Mouse (Mus musculus) v-Abl transformed pro-B cells (cell line): Measurements from ENCODE around the gene Lrrc75a.

Source experiments
- in situ Hi-C, 2 experiments: fragments of 400-800 bp; cut with MboI; formaldehyde crosslinking; loops; one replicate each; pipeline ENCODE4 v1.15.1; 2025; ENCODE audit not compliant: unreplicated experiment in 2 of 2

The Lrrc75a gene

DNA sequence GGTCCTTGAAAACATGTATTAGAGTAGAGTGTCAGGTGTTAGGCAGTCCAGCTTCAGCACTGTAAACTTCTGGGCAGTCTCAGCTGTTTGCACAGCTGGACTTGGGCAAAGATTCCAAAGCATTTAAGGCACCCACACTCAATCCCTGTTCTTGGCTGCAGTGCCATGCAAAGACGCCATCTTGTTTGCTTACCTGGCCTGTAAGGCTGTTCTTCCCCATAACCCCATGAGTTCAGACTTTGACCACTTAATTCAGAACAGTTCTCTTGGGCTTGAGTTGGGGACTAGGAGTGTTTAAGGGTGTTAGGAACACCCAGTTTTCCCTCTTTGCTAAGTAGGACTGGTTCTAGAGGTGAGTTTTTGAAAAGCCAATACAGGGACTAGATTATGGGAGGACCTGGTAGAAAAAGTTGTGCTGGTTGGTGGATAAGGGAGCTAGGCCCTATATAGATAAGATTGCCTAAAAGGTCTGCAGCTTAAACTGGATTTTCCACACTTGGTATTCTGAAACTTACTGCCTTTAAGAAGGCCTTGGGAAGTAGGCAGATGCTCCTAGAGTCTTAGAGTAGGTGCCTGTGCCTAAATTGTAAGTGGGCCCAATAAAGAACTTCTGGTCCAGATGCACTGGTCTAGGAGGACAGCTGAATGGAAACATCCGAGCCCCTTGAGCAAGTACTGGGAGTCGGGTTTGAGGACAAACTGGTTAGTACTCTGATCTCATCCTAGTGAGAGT, 43.3 kb downstream of the Lrrc75a start:
- in situ Hi-C loops = loop anchor here in 1 of 2 experiments (25.0 kb wide), 1 partner anchor 532 kb away; the partner anchor contains the start of gene Pmp22

- in situ Hi-C loops = loop anchor here in 1 of 2 experiments (25.0 kb wide), 1 partner anchor 533 kb away; the partner anchor contains the start of gene Pmp22
Observed at GRCm38 (mm10) chr11:62604123-62604706, 44.1 kb downstream of the Lrrc75a start.

DNA sequence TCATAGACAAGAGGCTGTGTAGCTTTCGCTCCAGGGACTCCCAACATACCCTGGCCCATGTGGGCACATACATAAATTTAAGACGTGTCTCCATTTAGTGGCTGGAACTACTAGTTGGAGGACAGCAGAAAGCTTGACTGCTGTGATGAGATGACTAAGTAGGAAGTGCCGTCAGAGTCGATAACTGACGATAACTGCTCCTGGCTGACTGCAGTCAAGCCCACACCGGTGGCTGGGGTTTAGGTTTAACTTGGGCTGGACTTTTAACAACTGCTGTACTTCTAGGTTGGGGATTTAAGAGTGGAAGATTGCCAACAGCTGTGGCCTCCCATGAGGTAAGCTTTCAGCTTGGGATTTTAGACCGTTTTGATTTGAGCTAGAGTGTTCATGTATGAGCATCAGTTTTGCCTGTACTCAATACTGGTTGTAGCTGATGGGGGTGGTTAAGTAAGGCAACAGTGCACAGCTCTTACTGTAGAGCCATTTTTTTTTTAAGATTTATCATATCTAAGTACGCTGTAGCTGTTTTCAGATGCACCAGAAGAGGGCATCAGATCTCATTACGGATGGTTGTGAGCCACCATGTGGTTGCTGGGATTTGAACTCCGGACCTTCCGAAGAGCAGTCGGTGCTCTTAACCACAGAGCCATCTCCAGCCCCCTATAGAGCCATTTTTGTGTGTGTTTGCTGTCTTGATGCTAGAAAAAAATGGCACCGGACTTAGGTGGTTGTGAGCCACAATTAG, 44.8 kb downstream of the Lrrc75a start:
- in situ Hi-C loops = loop anchor here in 1 of 2 experiments (25.0 kb wide), 1 partner anchor 534 kb away; the partner anchor contains the start of gene Pmp22

GRCm38 (mm10) chr11:62602619-62603311, 45.6 kb downstream of the Lrrc75a start:
- in situ Hi-C loops = loop anchor here in 1 of 2 experiments (25.0 kb wide), 1 partner anchor 535 kb away; the partner anchor contains the start of gene Pmp22

DNA sequence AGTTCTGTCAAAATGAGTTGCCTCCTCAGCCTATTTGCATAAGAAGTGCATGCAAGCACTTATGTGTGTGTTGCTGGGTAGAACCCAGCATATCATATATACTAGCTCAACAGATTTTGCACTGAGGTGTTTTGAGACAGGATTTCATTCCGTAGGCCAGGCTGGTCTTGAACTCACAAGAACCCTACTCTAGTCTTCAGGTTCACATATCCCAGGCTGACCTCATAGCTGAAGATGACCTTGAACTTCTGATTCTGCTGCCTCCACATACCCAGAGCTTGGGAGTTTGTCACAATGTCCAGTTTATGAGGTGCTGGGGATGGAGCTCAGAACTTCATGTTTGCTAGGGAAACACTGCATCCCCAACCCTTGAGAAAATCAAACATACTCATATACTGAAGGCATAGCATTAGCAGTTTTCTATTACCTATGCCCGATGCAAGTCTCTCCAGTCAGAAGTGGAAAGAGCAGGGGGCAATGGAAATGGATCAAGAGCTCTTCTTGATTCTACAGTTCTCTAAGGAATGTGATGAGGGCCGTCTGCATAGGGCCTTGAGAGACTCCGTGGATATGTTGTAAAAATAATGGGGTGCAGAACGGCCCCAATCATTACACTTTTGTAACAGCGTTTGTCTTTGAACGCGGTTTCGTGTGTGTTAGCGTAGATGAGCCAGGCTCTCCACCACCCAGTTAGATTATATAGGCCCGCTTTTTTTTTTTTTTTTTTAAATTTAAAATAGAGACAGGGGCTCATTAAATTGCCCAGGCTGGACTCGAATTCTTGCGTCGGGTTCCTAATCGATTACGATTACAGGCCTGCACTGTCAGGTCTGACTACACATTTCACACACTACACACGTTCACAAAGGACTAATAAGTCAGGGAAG, 46.3 kb downstream of the Lrrc75a start:
- in situ Hi-C loops = loop anchor here in 1 of 2 experiments (25.0 kb wide), 1 partner anchor 535 kb away; the partner anchor contains the start of gene Pmp22

GRCm38 (mm10) chr11:62598571-62598970, 49.8 kb downstream of the Lrrc75a start:
- in situ Hi-C loops = loop anchor here (25.0 kb wide), 1 partner anchor 661 kb away; the partner anchor contains the start of gene Akap10 (in 2 of the 2)

DNA sequence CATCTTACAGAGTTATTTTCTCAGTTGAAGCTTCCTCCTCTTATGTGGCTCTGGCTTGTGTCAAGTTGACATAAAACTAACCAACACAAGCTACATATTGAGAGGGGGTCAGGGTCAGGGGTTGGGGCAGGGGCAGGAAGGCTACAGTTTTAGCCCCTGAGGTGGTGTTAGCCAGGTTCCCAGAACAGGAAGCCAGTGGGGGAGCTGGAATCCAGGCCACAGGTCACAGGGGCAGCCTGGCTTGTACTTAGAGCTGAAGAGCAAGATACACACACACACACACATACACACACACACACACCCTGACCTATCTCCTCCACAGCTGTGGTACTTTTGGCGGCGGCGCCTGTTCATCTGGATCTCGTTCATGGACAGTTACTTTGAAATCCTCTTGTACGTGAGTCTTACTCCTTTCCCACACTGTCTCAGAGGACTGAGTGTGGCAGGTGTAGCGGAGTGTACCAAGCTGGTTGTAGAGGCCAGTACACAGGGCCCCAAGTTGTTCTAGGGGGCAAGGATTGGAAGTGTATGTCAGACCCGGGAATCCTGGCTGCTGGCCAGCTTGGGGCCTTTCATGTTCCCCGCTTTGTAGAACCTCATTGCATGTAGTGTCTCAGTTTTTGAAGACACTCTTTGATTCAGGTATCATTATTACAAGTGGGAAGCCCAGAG, 56.3 kb downstream of the Lrrc75a start:
- in situ Hi-C loops = loop anchor here (25.0 kb wide), 1 partner anchor 655 kb away; the partner anchor contains the start of gene Akap10 (in 2 of the 2)

DNA sequence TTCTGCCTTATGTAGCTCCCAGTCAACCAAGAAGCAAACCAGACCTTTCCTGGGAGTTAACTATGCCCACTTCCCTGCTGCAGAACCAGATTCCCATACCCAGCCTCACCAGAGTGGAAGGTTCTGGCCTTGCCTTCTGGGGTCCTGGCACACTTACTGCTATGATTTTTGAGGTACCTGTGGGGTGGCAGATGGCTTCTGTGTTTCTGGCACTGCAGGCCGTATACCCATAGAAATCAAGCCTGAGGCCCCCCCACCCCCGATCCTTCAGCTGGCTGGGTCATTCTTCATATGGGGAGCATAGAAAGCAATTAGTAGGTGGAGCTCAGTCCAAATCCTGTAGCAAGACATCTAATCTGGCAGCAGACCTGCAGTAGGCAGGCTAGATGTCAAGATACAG, 57.3 kb downstream of the Lrrc75a start:
- in situ Hi-C loops = loop anchor here (25.0 kb wide), 1 partner anchor 654 kb away; the partner anchor contains the start of gene Akap10 (in 2 of the 2)

DNA sequence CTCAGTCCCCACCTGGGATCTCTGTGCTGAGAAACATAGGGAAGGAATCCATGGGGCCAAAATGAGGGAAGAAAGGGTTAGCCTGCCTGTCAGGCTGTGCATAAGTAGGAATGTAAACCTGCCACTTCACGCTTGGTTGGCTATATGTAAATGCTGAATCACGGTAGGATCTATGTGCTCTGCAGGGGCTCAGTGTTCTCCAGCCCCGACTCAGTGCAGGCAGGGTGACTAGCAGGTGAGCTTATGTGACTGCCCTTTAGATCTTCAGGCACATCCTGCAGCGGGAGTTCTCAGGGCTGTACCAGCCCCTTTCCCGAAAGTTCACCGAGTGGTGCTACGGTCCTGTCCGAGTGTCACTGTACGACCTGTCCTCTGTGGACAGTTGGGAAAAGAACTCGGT, 58.9 kb downstream of the Lrrc75a start:
- in situ Hi-C loops = loop anchor here (25.0 kb wide), 1 partner anchor 652 kb away; the partner anchor contains the start of gene Akap10 (in 2 of the 2)

DNA sequence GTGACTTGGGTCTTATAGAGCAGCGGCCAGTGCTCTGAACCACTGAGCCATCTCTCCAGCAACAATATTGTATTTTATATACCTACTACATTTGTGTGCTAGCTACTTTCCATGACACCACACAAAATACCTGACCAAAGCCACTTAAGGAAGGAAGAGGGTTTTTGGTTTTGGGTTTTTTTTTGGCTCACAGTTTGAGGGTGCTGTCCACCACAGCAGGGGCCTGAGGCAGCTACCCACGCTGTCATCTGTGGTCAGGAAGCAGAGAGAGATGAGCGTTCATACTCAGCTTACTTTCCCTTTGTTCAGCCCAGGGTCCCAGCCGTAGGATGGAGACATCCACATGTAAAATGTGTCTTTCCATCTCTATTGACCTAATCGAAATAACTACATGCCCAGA, 61.3 kb downstream of the Lrrc75a start:
- in situ Hi-C loops = loop anchor here (25.0 kb wide), 1 partner anchor 650 kb away; the partner anchor contains the start of gene Akap10 (in 2 of the 2)

DNA sequence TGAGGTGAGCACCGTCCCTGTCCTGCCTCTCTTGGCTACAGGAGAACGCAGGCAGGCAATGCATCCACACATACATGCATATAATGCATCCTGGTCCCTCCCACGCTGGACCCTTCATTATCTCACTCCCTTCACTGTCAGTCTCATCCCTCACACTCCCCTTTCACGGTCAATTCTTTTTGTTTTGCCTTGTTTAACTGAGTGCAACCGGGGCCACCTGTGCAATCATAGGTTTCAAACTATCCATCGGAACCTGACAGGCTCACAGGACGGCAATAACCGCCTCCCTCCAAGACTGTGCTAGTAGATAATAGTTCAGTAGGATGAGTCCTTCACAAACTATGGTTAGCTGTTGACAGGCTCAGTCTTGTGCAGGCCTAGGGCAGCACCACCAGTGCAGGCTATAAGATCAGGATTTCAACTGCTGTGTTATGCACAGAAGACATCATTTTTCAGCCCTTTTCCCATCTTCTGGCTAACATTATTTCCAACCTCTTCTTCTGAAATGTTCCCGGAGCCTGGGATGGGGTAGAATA, 63.6 kb downstream of the Lrrc75a start:
- in situ Hi-C loops = loop anchor here (25.0 kb wide), 1 partner anchor 647 kb away; the partner anchor contains the start of gene Akap10 (in 2 of the 2)

- in situ Hi-C loops = loop anchor here (25.0 kb wide), 1 partner anchor 646 kb away; the partner anchor contains the start of gene Akap10 (in 2 of the 2)
Observed at GRCm38 (mm10) chr11:62583031-62583430, 65.3 kb downstream of the Lrrc75a start.

- in situ Hi-C loops = loop anchor here (5.0 to 25.0 kb wide), 3 partner anchors 124 to 639 kb away; partner anchors contain the start of gene Akap10 (in 2 of the 2)
Observed at GRCm38 (mm10) chr11:62576530-62577152, 71.7 kb downstream of the Lrrc75a start.

GRCm38 (mm10) chr11:62575659-62576438, 72.5 kb downstream of the Lrrc75a start:
- in situ Hi-C loops = loop anchor here (5.0 to 25.0 kb wide), 3 partner anchors 124 to 639 kb away; partner anchors contain the start of gene Akap10 (in 2 of the 2)

- in situ Hi-C loops = loop anchor here (5.0 to 25.0 kb wide), 3 partner anchors 123 to 638 kb away; partner anchors contain the start of gene Akap10 (in 2 of the 2)
Observed at GRCm38 (mm10) chr11:62575297-62575658, 73.0 kb downstream of the Lrrc75a start.

DNA sequence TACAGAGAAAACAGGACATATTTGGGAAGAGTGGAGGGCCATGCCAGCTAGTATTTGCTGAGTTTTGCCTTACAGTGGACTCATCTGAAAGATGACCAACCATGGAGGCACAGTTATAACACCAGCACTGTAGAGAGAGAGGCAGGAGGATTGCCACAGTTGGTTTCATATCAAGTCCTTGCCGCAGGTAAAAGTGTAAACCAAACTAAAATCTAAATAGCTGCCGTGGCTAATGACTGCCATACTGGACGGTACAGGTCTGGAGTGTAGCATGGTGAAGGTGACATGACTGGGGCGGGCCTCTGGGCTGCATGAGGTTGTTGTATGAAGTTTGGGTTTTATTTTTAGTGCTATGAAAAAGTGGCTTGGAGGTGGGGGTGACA, 73.6 kb downstream of the Lrrc75a start:
- in situ Hi-C loops = loop anchor here (5.0 to 25.0 kb wide), 3 partner anchors 122 to 637 kb away; partner anchors contain the start of gene Akap10 (in 2 of the 2)
